Mouse (Mus musculus): ENCODE measurements around the gene Rnf187. TPM values are rescaled to one million over a fixed set of nuclear protein-coding genes. Genes with fewer than 3 reads are reported as not detected.

Rnf187 gene
- total RNA-seq, 1 experiment from 2014 or later: 107 TPM

GRCm38 (mm10) chr11:58948542-58949479, 10.1 kb upstream of the Rnf187 start, which contains the start of gene Hist3h2ba:
Hist3h2ba (plus strand) TSS chr11:58948920.
- peak; percentile 80 for ATAC-seq (replicated peaks; ENCODE audit: low read depth, poor library complexity, severe bottlenecking)

GRCm38 (mm10) chr11:58947798-58948528, 9.2 kb upstream of the Rnf187 start:
- ATAC-seq (replicated peaks; ENCODE audit: low read depth, poor library complexity, severe bottlenecking): no peak; the same call in 1 of the 2 replicates

- ATAC-seq (replicated peaks; ENCODE audit: low read depth, poor library complexity, severe bottlenecking): no peak
Observed at GRCm38 (mm10) chr11:58947306-58947705, 8.6 kb upstream of the Rnf187 start.

- ATAC-seq (replicated peaks; ENCODE audit: low read depth, poor library complexity, severe bottlenecking): no peak
Observed at GRCm38 (mm10) chr11:58944136-58944535, 5.4 kb upstream of the Rnf187 start.

GRCm38 (mm10) chr11:58939088-58939439, 348 bp upstream of the Rnf187 start:
- ATAC-seq (replicated peaks; ENCODE audit: low read depth, poor library complexity, severe bottlenecking): no peak

GRCm38 (mm10) chr11:58937909-58938308, 807 bp downstream of the Rnf187 start:
- no peak for ATAC-seq (replicated peaks; ENCODE audit: low read depth, poor library complexity, severe bottlenecking)

GRCm38 (mm10) chr11:58931576-58931975, 7.1 kb downstream of the Rnf187 start:
- no peak for ATAC-seq (replicated peaks; ENCODE audit: low read depth, poor library complexity, severe bottlenecking)

- no peak for ATAC-seq (replicated peaks; ENCODE audit: low read depth, poor library complexity, severe bottlenecking)
Observed at GRCm38 (mm10) chr11:58930254-58930653, 8.5 kb downstream of the Rnf187 start.

- no peak for ATAC-seq (replicated peaks; ENCODE audit: low read depth, poor library complexity, severe bottlenecking)
Observed at GRCm38 (mm10) chr11:58929641-58930040, 9.1 kb downstream of the Rnf187 start.

- no peak for ATAC-seq (replicated peaks; ENCODE audit: low read depth, poor library complexity, severe bottlenecking)
Observed at GRCm38 (mm10) chr11:58929055-58929454, 9.7 kb downstream of the Rnf187 start.

- ATAC-seq (replicated peaks; ENCODE audit: low read depth, poor library complexity, severe bottlenecking): peak; percentile 84
Observed at GRCm38 (mm10) chr11:58927790-58928651, 10.7 kb downstream of the Rnf187 start.

GRCm38 (mm10) chr11:58927053-58927452, 11.7 kb downstream of the Rnf187 start:
- ATAC-seq (replicated peaks; ENCODE audit: low read depth, poor library complexity, severe bottlenecking): no peak

GRCm38 (mm10) chr11:58926651-58927050, 12.1 kb downstream of the Rnf187 start:
- no peak for ATAC-seq (replicated peaks; ENCODE audit: low read depth, poor library complexity, severe bottlenecking)

GRCm38 (mm10) chr11:58922420-58922819, 16.3 kb downstream of the Rnf187 start:
- no peak for ATAC-seq (replicated peaks; ENCODE audit: low read depth, poor library complexity, severe bottlenecking)

- no peak for ATAC-seq (replicated peaks; ENCODE audit: low read depth, poor library complexity, severe bottlenecking)
Observed at GRCm38 (mm10) chr11:58918759-58919158, 20.0 kb downstream of the Rnf187 start.

- ATAC-seq (replicated peaks; ENCODE audit: low read depth, poor library complexity, severe bottlenecking): peak; percentile 24; the same call in 1 of the 2 replicates
Observed at GRCm38 (mm10) chr11:58917745-58918366, 20.9 kb downstream of the Rnf187 start, which contains the start of gene Btnl10. Btnl10 (plus strand) TSS chr11:58917908.

GRCm38 (mm10) chr11:58916879-58917744, 21.6 kb downstream of the Rnf187 start:
- peak; percentile 74 for ATAC-seq (replicated peaks; ENCODE audit: low read depth, poor library complexity, severe bottlenecking)

GRCm38 (mm10) chr11:58914461-58915028, 24.2 kb downstream of the Rnf187 start:
- peak; percentile 39; the same call in 1 of the 2 replicates for ATAC-seq (replicated peaks; ENCODE audit: low read depth, poor library complexity, severe bottlenecking)
